10 mouse cellular contexts compared by ENCODE assay signal in genomic region chr13:37103741-37104296, GRCm38 (mm10). TPM values are rescaled to one million over a fixed set of nuclear protein-coding genes. Genes with fewer than 3 reads are reported as not detected.
DNase-seq lines count a peak whose midpoint lies in the region; ATAC-seq lines count a peak whose summit lies in the region.
"Had no signal": no experiment of that assay in that cellular context is flagged by ENCODE, and none has a peak within 500 bp of the region (broad histone marks: within the 10 kb centered on the region; RNA-seq: fewer than 3 reads in every experiment).

No protein-coding gene starts in this region.

- no peaks in the 10 kb centered on the region for H3K27me3 ChIP-seq in heart, embryonic 10.5 days (ENCODE audit: insufficient read depth, poor library complexity, severe bottlenecking)
- H3K27me3 ChIP-seq in neural tube, embryonic 12.5 days (replicated peaks): no peaks in the 10 kb centered on the region

- no peaks in the 10 kb centered on the region for H3K36me3 ChIP-seq in heart, embryonic 10.5 days
- H3K36me3 ChIP-seq in neural tube, embryonic 12.5 days: no peaks in the 10 kb centered on the region

- intact Hi-C loops in heart, postnatal 14 days (cut with DNase I): no loop called here

- H3K9ac ChIP-seq in neural tube, embryonic 12.5 days: no peak overlapping the region

- DNase-seq in heart, adult 11 months: peak; percentile 80
- no peak for DNase-seq in heart, embryonic 10.5 days (ENCODE audit: low spot score)
- DNase-seq in cerebellum, adult 8-10 months: peak; percentile 9
- DNase-seq in forelimb bud, embryonic 11.5 days (ENCODE audit: low read depth, low spot score): peak; percentile 68
- DNase-seq in heart, postnatal 14 days: no peak
- DNase-seq in adrenal gland, postnatal 10 days: no peak
- DNase-seq in urinary bladder, adult 2 months (ENCODE audit: low spot score): no peak
- DNase-seq: gastrocnemius, postnatal 36 days had no signal

- H3K27ac ChIP-seq in heart, embryonic 10.5 days: no peak overlapping the region
- H3K27ac ChIP-seq in neural tube, embryonic 12.5 days: no peak overlapping the region

- H3K4me1 ChIP-seq in heart, embryonic 10.5 days: no peaks in the 10 kb centered on the region
- peaks cover 10% of the 10 kb centered on the region; the same call in 1 of the 2 replicates for H3K4me1 ChIP-seq in neural tube, embryonic 12.5 days

- H3K4me2 ChIP-seq in neural tube, embryonic 12.5 days (replicated peaks): no peak overlapping the region

- H3K4me3 ChIP-seq in heart, embryonic 10.5 days: no peak overlapping the region
- no peak overlapping the region for H3K4me3 ChIP-seq in neural tube, embryonic 12.5 days

- no peaks in the 10 kb centered on the region for H3K9me3 ChIP-seq in heart, embryonic 10.5 days
- no peaks in the 10 kb centered on the region for H3K9me3 ChIP-seq in neural tube, embryonic 12.5 days

- ATAC-seq in neural tube, embryonic 12.5 days (ENCODE audit: low FRiP score, low read depth): peak; percentile 90
- ATAC-seq: intestine, embryonic 16.5 days had no signal

- WGBS in heart, embryonic 10.5 days: 71% methylated on average over 6 of the region's 6 CpGs
- WGBS in neural tube, embryonic 12.5 days: 41% methylated on average over 6 of the region's 6 CpGs

RNA-seq across cellular contexts. Expression of gene F13a1, which starts 53.8 kb away (rescaled TPM):
- polyA plus RNA-seq in heart, embryonic 10.5 days (2016; fragmentation: Nextera tagmentation; extraction: Ambion mirVana): 1.2 and 2.6 TPM in 2 replicates
- polyA plus RNA-seq in neural tube, embryonic 12.5 days (2016; fragmentation: Nextera tagmentation; extraction: Ambion mirVana): 7.8 and 8.6 TPM in 2 replicates
- total RNA-seq in heart, postnatal 14 days (2021): 10 to 100 TPM; 26.9 to 30.9 TPM
- 10 to 100 TPM; 10.7 to 14.5 TPM for total RNA-seq in adrenal gland, postnatal 10 days (2021)
- 33.2 and 33.9 TPM in 2 replicates for polyA plus RNA-seq in urinary bladder, adult 2 months (2012; rRNA removed)

Comparison
In these comparisons a context has a peak if more than half of its experiments do, and no peak if none do; other contexts are left out.
1. DNase-seq: peak in heart, adult 11 months (single experiment), cerebellum, adult 8-10 months (single experiment) and forelimb bud, embryonic 11.5 days (single experiment); none in heart, embryonic 10.5 days (single experiment), heart, postnatal 14 days (0 of 2), adrenal gland, postnatal 10 days (single experiment) and urinary bladder, adult 2 months (single experiment).